19 mouse cellular contexts compared by ENCODE assay signal in the genomic region with DNA sequence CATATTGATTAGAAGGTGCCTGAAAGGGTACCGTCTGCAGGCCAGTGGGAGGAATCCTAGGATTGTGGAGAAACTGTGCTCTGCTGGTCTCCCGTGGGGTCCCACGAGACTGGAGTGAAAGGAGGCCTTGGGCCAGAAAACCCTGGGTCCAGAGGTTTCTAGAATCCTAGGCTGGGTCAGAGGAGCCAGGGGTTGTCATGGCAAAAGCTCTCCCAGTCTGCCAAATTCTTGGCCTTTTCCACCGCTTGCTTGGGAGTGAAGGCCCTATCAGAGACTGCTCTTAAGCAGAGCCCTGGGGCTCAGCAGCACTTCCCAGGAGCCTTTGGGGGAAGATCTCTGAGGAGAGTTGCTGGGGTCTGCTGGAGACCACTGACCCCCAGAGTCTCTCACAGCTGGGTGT. TPM values are rescaled to one million over a fixed set of nuclear protein-coding genes. Genes with fewer than 3 reads are reported as not detected.
DNase-seq lines count a peak whose midpoint lies in the region; ATAC-seq and TF ChIP-seq lines count a peak whose summit lies in the region.
"Had no signal": no experiment of that assay in that cellular context is flagged by ENCODE, and none has a peak within 500 bp of the region (broad histone marks: within the 10 kb centered on the region; RNA-seq: fewer than 3 reads in every experiment).

No protein-coding gene starts in this region.

- H3K36me3 ChIP-seq in heart, embryonic 12.5 days, result no peaks in the 10 kb centered on the region
- no peaks in the 10 kb centered on the region for H3K36me3 ChIP-seq in limb, embryonic 10.5 days
- H3K36me3 ChIP-seq: embryonic facial prominence, embryonic 15.5 days had no signal

- H3K4me2 ChIP-seq in heart, embryonic 12.5 days, result no peak overlapping the region
- H3K4me2 ChIP-seq: embryonic facial prominence, embryonic 15.5 days; heart, embryonic 11.5 days had no signal

- peak; percentile 83 for DNase-seq in heart, adult 11 months
- DNase-seq in left cerebral cortex, adult 2 months (ENCODE audit: extremely low spot score in 1 of 2, low spot score in 2 of 2), result no peak
- no peak for DNase-seq in left cerebral cortex, postnatal 14 days (ENCODE audit: low spot score in 2 of 2)
- DNase-seq in limb, embryonic 10.5 days (ENCODE audit: low spot score), result no peak
- no peak for DNase-seq in spleen, postnatal 14 days (ENCODE audit: low spot score in 2 of 2)
- DNase-seq: cerebellum, adult 8-10 months; cerebellum, postnatal 36 days; heart, postnatal 10 days; kidney, postnatal 25 days; thymus, adult 18-20 months had no signal

- no peak overlapping the region for H3K27ac ChIP-seq in heart, embryonic 12.5 days (ENCODE audit: poor library complexity, severe bottlenecking)
- H3K27ac ChIP-seq in left cerebral cortex, adult 2 months, result peak overlapping the region; percentile 59
- peak overlapping the region; percentile 17 for H3K27ac ChIP-seq in brown adipose tissue, adult 24 weeks (replicated peaks; ENCODE audit: low read depth, low read length)
- H3K27ac ChIP-seq in limb, embryonic 10.5 days, result peak overlapping the region; percentile 9; the same call in 1 of the 2 replicates
- H3K27ac ChIP-seq: embryonic facial prominence, embryonic 15.5 days; macrophage had no signal

- no peak for ATAC-seq in heart, embryonic 12.5 days (ENCODE audit: insufficient number of reproducible peaks, low FRiP score)
- ATAC-seq: forebrain, embryonic 14.5 days; intestine, postnatal 0 days had no signal

- H3K9ac ChIP-seq in heart, embryonic 12.5 days, result no peak overlapping the region
- H3K9ac ChIP-seq: embryonic facial prominence, embryonic 15.5 days had no signal

- TF ChIP-seq CTCF in left cerebral cortex, adult 2 months (IDR thresholded peaks at IDR 0.05), result no peak

- no peaks in the 10 kb centered on the region for H3K27me3 ChIP-seq in heart, embryonic 12.5 days (replicated peaks)
- no peaks in the 10 kb centered on the region for H3K27me3 ChIP-seq in limb, embryonic 10.5 days (ENCODE audit: low read depth, poor library complexity, severe bottlenecking)
- H3K27me3 ChIP-seq: embryonic facial prominence, embryonic 15.5 days had no signal

- H3K4me1 ChIP-seq in heart, embryonic 12.5 days (replicated peaks), result no peaks in the 10 kb centered on the region
- H3K4me1 ChIP-seq in brown adipose tissue, adult 24 weeks (ENCODE audit: control insufficient read depth, insufficient read depth, insufficient read length, low read length), result peaks cover 3% of the 10 kb centered on the region; the same call in 1 of the 2 replicates
- H3K4me1 ChIP-seq in limb, embryonic 10.5 days, result no peaks in the 10 kb centered on the region
- H3K4me1 ChIP-seq: embryonic facial prominence, embryonic 15.5 days had no signal

- WGBS in heart, embryonic 12.5 days, result 71% methylated on average over 4 of the region's 4 CpGs
- WGBS in limb, embryonic 10.5 days, result 80% methylated on average over 4 of the region's 4 CpGs

- no peak overlapping the region for H3K4me3 ChIP-seq in heart, embryonic 12.5 days
- H3K4me3 ChIP-seq in left cerebral cortex, adult 2 months, result no peak overlapping the region
- no peak overlapping the region for H3K4me3 ChIP-seq in brown adipose tissue, adult 24 weeks (ENCODE audit: insufficient read depth, low read depth, low read length)
- no peak overlapping the region for H3K4me3 ChIP-seq in limb, embryonic 10.5 days
- H3K4me3 ChIP-seq: embryonic facial prominence, embryonic 15.5 days; myocyte had no signal

- intact Hi-C loops in left cerebral cortex, adult 2 months (cut with DNase I), result no loop called here
- intact Hi-C loops in left cerebral cortex, postnatal 14 days (cut with DNase I), result no loop called here

- peaks cover 4% of the 10 kb centered on the region; the same call in 1 of the 2 replicates for H3K9me3 ChIP-seq in heart, embryonic 12.5 days (replicated peaks)
- no peaks in the 10 kb centered on the region for H3K9me3 ChIP-seq in limb, embryonic 10.5 days (replicated peaks)
- H3K9me3 ChIP-seq: embryonic facial prominence, embryonic 15.5 days had no signal

RNA-seq across cellular contexts. Expression of a gene that starts 25.6 kb away (rescaled TPM):
- 3.1 and 3.5 TPM in 2 replicates for polyA plus RNA-seq in heart, embryonic 12.5 days (2016; fragmentation: Nextera tagmentation; extraction: Ambion mirVana)
- 100 to 1,000 TPM; 425 to 426 TPM for total RNA-seq in left cerebral cortex, adult 2 months (2021)
- 100 to 1,000 TPM; 335 to 354 TPM for total RNA-seq in left cerebral cortex, postnatal 14 days (2021)
- polyA plus RNA-seq in brown adipose tissue, adult 24 weeks (2012; ENCODE audit: insufficient read depth, insufficient read length, missing spikeins), result 110 and 116 TPM in 2 replicates
- 2.4 and 5.7 TPM in 2 replicates for polyA plus RNA-seq in limb, embryonic 10.5 days (2016; fragmentation: Nextera tagmentation; extraction: Ambion mirVana)
- total RNA-seq: granulocyte monocyte progenitor cell, adult 5-6 weeks had no signal
- polyA plus RNA-seq: macrophage, myocyte had no signal

Comparison
In these comparisons a context has a peak if more than half of its experiments do, and no peak if none do; other contexts are left out.
1. RNA of a gene that starts 25.6 kb away (polyA plus RNA-seq): 110 to 116 TPM in brown adipose tissue, adult 24 weeks; 2.4 to 5.7 TPM in limb, embryonic 10.5 days and 3.1 to 3.5 TPM in heart, embryonic 12.5 days; every median in the first group is over 10 times any median in the second.